Mouse (Mus musculus) bone marrow, adult 2 months (tissue): ENCODE results near the gene Cd163l1.

Source experiments
- CTCF ChIP-seq: fragments of 200-500 bp; IDR thresholded peaks from 2 replicates; pipeline ENCODE4 v1.5.1; 2011; ENCODE audit warnings: low read length, control low read depth; ENCODE audit not compliant: control insufficient read depth, insufficient read depth
- POLR2A ChIP-seq: fragments of 200-500 bp; IDR thresholded peaks from 2 replicates; pipeline ENCODE4 v1.6.1; 2011; ENCODE audit warnings: low read depth, mild to moderate bottlenecking, control low read depth, low read length, borderline replicate concordance; ENCODE audit not compliant: control insufficient read depth

DNA sequence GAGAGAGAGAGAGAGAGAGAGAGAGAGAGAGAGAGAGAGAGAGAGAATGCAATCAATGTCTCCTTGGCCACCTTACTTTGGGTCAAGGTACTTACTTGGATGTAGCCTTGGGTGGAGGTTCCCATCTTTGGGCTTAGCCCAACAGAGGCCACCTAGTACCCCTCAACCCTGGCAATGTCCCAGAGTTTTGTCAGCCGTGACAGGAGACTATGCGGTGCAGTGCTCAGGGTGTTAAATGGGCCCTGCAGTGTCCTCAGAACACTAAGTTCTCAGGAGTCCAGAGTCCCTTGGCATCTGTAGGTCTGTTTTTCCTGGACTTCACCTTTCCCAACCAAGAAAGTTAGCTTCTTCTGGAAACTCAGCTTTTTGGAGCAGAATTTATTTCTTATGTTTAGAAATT lies 38.9 kb upstream of the Cd163l1 start:
- TF ChIP-seq CTCF = no peak
- TF ChIP-seq POLR2A = no peak
